Mouse (Mus musculus) midbrain, embryonic 12.5 days (tissue): Measurements from ENCODE around the gene Olfr56. TPM values are rescaled to one million over a fixed set of nuclear protein-coding genes. Genes with fewer than 3 reads are reported as not detected.

Experiments used
- ATAC-seq: fragments of 200-750 bp; cut with Nextera tagmentation; 2 replicates; pipeline ENCODE4 v1.8.0; 2017; ENCODE audit warnings: low read depth, moderate TSS enrichment, moderate library complexity; ENCODE audit not compliant: low FRiP score
- H3K27ac ChIP-seq: fragments of 300-500 bp; sonication (generic); replicated peaks from 2 replicates; pipeline ENCODE4 v1.5.1; 2016; ENCODE audit warnings: mild to moderate bottlenecking
- H3K27me3 ChIP-seq: fragments of 300-500 bp; sonication (generic); 2 replicates; pipeline ENCODE4 v1.6.1; 2016; ENCODE audit warnings: mild to moderate bottlenecking
- H3K36me3 ChIP-seq: fragments of 300-500 bp; sonication (generic); 2 replicates; pipeline ENCODE4 v1.6.1; 2016
- H3K4me1 ChIP-seq: fragments of 300-500 bp; sonication (generic); 2 replicates; pipeline ENCODE4 v1.6.1; 2016
- H3K4me2 ChIP-seq: fragments of 300-500 bp; sonication (generic); replicated peaks from 2 replicates; pipeline ENCODE4 v1.6.1; 2016; ENCODE audit warnings: mild to moderate bottlenecking, moderate library complexity
- H3K4me3 ChIP-seq: fragments of 300-500 bp; sonication (generic); 2 replicates; pipeline ENCODE4 v1.5.1; 2016; ENCODE audit warnings: mild to moderate bottlenecking
- H3K9ac ChIP-seq: fragments of 300-500 bp; sonication (generic); replicated peaks from 2 replicates; pipeline ENCODE4 v1.6.1; 2016; ENCODE audit warnings: mild to moderate bottlenecking, moderate library complexity
- H3K9me3 ChIP-seq: fragments of 300-500 bp; sonication (generic); 2 replicates; pipeline ENCODE4 v1.6.1; 2016; ENCODE audit warnings: mild to moderate bottlenecking
- WGBS: fragments of 180-500 bp; shearing (Covaris S2); methylation state at CpG from one replicate; pipeline ENCODE4 v1.1.7; 2016; 5-methylcytosine and 5-hydroxymethylcytosine counted together
- polyA plus RNA-seq: library from polyadenylated mRNA; unstranded; fragments of >200 nt; fragmentation: Nextera tagmentation; extraction: Ambion mirVana; gene quantifications from 2 replicates; pipeline ENCODE4 v1.2.1, GENCODE M21; 2016

The Olfr56 gene
- polyA plus RNA-seq, 1 experiment from 2014 or later: not detected

- Histone ChIP-seq H3K9me3 (no peaks in the 10 kb centered on the region), H3K4me3 (no peak overlapping the region), H3K9ac (no peak overlapping the region), H3K27me3 (no peaks in the 10 kb centered on the region), H3K36me3 (no peaks in the 10 kb centered on the region), H3K4me1 (0 out of 2 replicates have a peak, but pooled peaks cover 4% of the 10 kb centered on the region), H3K27ac (no peak overlapping the region), H3K4me2 (no peak overlapping the region)
- 87% methylated on average over 6 of the region's 6 CpGs for WGBS
- ATAC-seq: no peak
Observed at GRCm38 (mm10) chr11:49086858-49087361, 108.2 kb downstream of the Olfr56 start.

GRCm38 (mm10) chr11:49087830-49088616, 109.3 kb downstream of the Olfr56 start:
- Histone ChIP-seq H3K9ac (no peak overlapping the region), H3K27me3 (no peaks in the 10 kb centered on the region), H3K4me3 (no peak overlapping the region), H3K9me3 (no peaks in the 10 kb centered on the region), H3K27ac (no peak overlapping the region), H3K4me2 (peak overlapping the region; percentile 26; the same call in 1 of the 2 replicates), H3K36me3 (no peaks in the 10 kb centered on the region), H3K4me1 (0 out of 2 replicates have a peak, but pooled peaks cover 4% of the 10 kb centered on the region)
- ATAC-seq: peak; percentile 52
- 37% methylated on average over 22 of the region's 22 CpGs for WGBS

GRCm38 (mm10) chr11:49088990-49089652, 110.4 kb downstream of the Olfr56 start:
- Histone ChIP-seq H3K4me3 (no peak overlapping the region), H3K9ac (no peak overlapping the region), H3K4me1 (0 out of 2 replicates have a peak, but pooled peaks cover 4% of the 10 kb centered on the region), H3K9me3 (no peaks in the 10 kb centered on the region), H3K4me2 (no peak overlapping the region), H3K36me3 (no peaks in the 10 kb centered on the region), H3K27me3 (no peaks in the 10 kb centered on the region), H3K27ac (no peak overlapping the region)
- ATAC-seq: no peak
- WGBS: 89% methylated on average over 5 of the region's 5 CpGs

- Histone ChIP-seq H3K4me1 (peaks cover 4% of the 10 kb centered on the region; the same call in 1 of the 2 replicates), H3K4me3 (no peak overlapping the region), H3K9me3 (no peaks in the 10 kb centered on the region), H3K9ac (no peak overlapping the region), H3K36me3 (no peaks in the 10 kb centered on the region), H3K27ac (no peak overlapping the region), H3K27me3 (no peaks in the 10 kb centered on the region), H3K4me2 (no peak overlapping the region)
- 86% methylated on average over 3 of the region's 3 CpGs for WGBS
- ATAC-seq: no peak
Observed at GRCm38 (mm10) chr11:49089735-49090507, 111.2 kb downstream of the Olfr56 start.

DNA sequence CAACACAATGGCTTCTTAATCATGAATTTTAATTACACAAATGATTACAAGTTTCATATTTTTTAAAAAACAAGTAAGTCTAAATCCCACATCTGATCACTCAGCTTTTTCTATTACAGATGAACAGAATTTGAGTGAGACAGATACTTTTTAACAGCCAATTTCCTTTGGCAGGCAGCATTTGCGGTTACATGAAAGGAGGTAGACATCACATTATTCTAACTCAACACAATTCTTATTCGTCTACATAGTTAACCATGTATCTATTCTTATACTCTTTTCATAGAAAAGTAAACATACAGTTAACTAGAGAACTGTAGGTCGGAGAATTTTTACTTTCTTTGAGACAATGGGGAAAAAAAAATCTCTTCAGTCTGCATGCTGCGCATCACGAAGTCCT, 111.9 kb downstream of the Olfr56 start:
- H3K4me3 ChIP-seq: no peak overlapping the region
- no peak for ATAC-seq
- no peaks in the 10 kb centered on the region for H3K36me3 ChIP-seq
- no peak overlapping the region for H3K4me2 ChIP-seq
- no peaks in the 10 kb centered on the region for H3K9me3 ChIP-seq
- no peaks in the 10 kb centered on the region for H3K27me3 ChIP-seq
- H3K4me1 ChIP-seq: peaks cover 4% of the 10 kb centered on the region; the same call in 1 of the 2 replicates
- no peak overlapping the region for H3K9ac ChIP-seq
- H3K27ac ChIP-seq: no peak overlapping the region
- 91% methylated on average over 5 of the region's 5 CpGs for WGBS

- no peak for ATAC-seq
- Histone ChIP-seq H3K4me1 (peaks cover 4% of the 10 kb centered on the region; the same call in 1 of the 2 replicates), H3K4me2 (no peak overlapping the region), H3K4me3 (no peak overlapping the region), H3K27me3 (no peaks in the 10 kb centered on the region), H3K9ac (no peak overlapping the region), H3K27ac (no peak overlapping the region), H3K9me3 (no peaks in the 10 kb centered on the region), H3K36me3 (no peaks in the 10 kb centered on the region)
- WGBS: 89% methylated on average over 4 of the region's 4 CpGs
Observed at GRCm38 (mm10) chr11:49091171-49091570, 112.5 kb downstream of the Olfr56 start.

DNA sequence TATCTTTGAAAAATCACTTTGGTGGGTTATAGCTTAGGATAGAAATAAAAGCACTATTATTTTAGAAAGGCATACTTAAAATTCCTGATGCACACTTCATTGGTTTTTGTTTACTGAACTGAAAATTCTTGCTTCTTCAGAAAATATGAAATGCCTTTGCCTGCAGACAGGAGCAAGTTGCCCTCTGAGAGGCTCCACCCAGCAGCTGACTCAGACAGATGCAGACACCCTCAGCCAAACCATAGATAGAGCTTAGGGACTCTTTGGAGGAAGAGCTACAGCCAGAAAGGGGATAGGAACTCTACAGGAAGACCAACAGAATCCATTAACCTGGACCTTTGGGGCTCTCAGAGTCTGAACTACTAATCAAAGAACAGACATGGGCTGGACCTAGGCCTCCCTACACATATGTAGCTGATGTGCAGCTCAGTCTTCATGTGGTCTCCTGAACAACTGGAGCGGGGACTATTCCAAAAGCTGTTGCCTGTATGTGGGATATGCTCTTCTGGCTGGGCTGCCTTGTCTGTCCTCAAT, 113.4 kb downstream of the Olfr56 start:
- H3K9ac ChIP-seq: no peak overlapping the region
- no peak overlapping the region for H3K27ac ChIP-seq
- peaks cover 4% of the 10 kb centered on the region; the same call in 1 of the 2 replicates for H3K4me1 ChIP-seq
- H3K36me3 ChIP-seq: no peaks in the 10 kb centered on the region
- no peak for ATAC-seq
- no peaks in the 10 kb centered on the region for H3K27me3 ChIP-seq
- 94% methylated on average over 1 of the region's 1 CpGs for WGBS
- H3K9me3 ChIP-seq: no peaks in the 10 kb centered on the region
- H3K4me3 ChIP-seq: no peak overlapping the region
- no peak overlapping the region for H3K4me2 ChIP-seq

DNA sequence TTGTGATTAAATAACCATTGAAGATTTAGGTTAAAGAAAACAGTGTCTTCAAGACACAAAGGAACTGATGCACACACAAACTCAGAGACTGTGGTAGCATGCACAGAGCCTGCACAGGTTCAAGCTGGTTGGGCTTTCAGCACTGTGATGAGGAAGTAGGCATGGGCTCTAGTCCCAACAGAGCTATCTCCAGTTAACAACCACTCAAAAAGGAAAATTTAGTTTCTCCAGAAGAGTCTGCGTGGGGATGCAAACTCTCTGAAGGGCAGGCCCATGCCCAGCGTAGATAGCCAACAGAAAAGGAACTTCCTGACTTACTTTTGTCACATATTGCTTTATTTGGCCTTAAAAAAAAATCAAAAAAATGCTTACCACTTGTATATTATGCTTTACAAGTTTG, 114.1 kb downstream of the Olfr56 start:
- no peaks in the 10 kb centered on the region for H3K36me3 ChIP-seq
- H3K9ac ChIP-seq: no peak overlapping the region
- no peaks in the 10 kb centered on the region for H3K27me3 ChIP-seq
- H3K4me1 ChIP-seq: peaks cover 4% of the 10 kb centered on the region; the same call in 1 of the 2 replicates
- no peak overlapping the region for H3K4me2 ChIP-seq
- 93% methylated on average over 2 of the region's 2 CpGs for WGBS
- no peak overlapping the region for H3K4me3 ChIP-seq
- no peaks in the 10 kb centered on the region for H3K9me3 ChIP-seq
- ATAC-seq: no peak
- H3K27ac ChIP-seq: no peak overlapping the region

- Histone ChIP-seq H3K4me2 (no peak overlapping the region), H3K9me3 (no peaks in the 10 kb centered on the region), H3K27me3 (no peaks in the 10 kb centered on the region), H3K4me1 (no peaks in the 10 kb centered on the region; the same call in 1 of the 2 replicates), H3K9ac (no peak overlapping the region), H3K27ac (no peak overlapping the region), H3K36me3 (no peaks in the 10 kb centered on the region), H3K4me3 (no peak overlapping the region)
- WGBS: 95% methylated on average over 6 of the region's 6 CpGs
- no peak for ATAC-seq
Observed at GRCm38 (mm10) chr11:49093861-49094660, 115.4 kb downstream of the Olfr56 start.

DNA sequence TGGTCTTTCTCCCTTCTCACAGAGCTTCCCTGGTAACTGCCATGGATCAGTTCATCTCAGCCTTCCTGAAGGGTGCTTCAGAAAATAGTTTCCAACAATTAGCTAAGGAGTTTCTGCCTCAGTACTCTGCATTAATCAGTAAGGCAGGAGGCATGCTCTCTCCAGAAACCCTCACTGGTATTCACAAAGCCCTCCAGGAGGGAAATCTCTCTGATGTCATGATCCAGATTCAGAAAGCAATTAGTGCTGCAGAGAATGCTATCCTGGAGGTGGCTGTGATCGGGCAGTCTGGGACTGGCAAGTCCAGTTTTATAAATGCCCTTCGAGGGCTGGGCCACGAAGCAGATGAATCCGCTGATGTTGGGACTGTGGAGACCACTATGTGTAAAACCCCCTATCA, 116.7 kb downstream of the Olfr56 start:
- H3K4me1 ChIP-seq: no peaks in the 10 kb centered on the region; the same call in 1 of the 2 replicates
- no peak overlapping the region for H3K4me2 ChIP-seq
- WGBS: 90% methylated on average over 4 of the region's 4 CpGs
- no peak for ATAC-seq
- H3K4me3 ChIP-seq: no peak overlapping the region
- H3K9ac ChIP-seq: no peak overlapping the region
- H3K27ac ChIP-seq: no peak overlapping the region
- no peaks in the 10 kb centered on the region for H3K27me3 ChIP-seq
- H3K36me3 ChIP-seq: no peaks in the 10 kb centered on the region
- H3K9me3 ChIP-seq: no peaks in the 10 kb centered on the region

GRCm38 (mm10) chr11:49100409-49100808, 121.7 kb downstream of the Olfr56 start:
- 85% methylated on average over 3 of the region's 3 CpGs for WGBS
- peaks cover 2% of the 10 kb centered on the region; the same call in 1 of the 2 replicates for H3K4me1 ChIP-seq
- no peak for ATAC-seq
- H3K9me3 ChIP-seq: no peaks in the 10 kb centered on the region
- no peak overlapping the region for H3K4me2 ChIP-seq
- no peak overlapping the region for H3K9ac ChIP-seq
- H3K36me3 ChIP-seq: no peaks in the 10 kb centered on the region
- H3K4me3 ChIP-seq: no peak overlapping the region
- H3K27me3 ChIP-seq: no peaks in the 10 kb centered on the region
- no peak overlapping the region for H3K27ac ChIP-seq
